Mouse (Mus musculus): ENCODE measurements around the gene Pcgf3.
"Not testable (repeated sequence)": the region's sequence is repeated elsewhere in the genome, so short reads cannot be mapped to it uniquely, and the experiment has no call there.

The Pcgf3 gene

DNA sequence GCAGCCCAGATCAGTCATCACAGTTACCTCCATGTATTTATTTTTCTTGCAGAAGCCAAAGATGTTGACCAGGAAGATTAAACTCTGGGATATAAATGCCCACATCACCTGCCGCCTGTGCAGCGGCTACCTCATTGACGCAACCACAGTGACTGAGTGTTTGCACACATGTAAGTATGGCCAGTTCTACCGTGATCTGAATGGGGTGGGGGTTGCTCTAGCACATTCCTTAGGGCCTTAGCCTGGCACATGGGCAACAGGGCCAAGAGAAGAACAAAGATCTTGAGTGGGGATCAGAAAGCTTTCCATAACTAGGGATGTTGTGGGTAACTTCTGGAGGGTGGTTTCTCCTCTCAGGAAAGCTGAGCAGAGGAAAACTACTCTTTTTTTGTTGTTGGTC is 12.7 kb downstream of the Pcgf3 start:
- no peak for DNase-seq

- DNase-seq, result no peak
Observed at GRCm38 (mm10) chr5:108475977-108476376, 14.9 kb downstream of the Pcgf3 start.

- no peak for DNase-seq
Observed at GRCm38 (mm10) chr5:108483006-108483405, 22.0 kb downstream of the Pcgf3 start.

DNA sequence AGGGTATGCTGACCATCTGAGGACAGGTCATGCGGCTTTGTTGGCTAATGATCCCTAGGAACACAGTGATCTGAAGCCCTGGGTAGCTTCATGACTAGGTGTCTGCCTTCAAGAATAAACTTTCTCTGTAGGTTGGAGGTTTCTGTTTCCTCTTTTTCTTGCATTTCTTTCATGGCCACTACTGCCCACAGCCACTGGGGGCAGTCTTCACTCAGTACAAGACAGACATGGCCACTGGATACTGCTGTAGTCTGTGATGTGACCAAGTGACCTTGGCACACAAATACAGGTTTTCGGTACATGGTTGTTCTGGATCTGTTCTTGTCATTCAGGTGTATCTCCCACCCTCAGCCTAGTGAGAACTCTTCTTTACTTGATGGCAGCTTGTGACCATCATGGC is 24.2 kb downstream of the Pcgf3 start:
- peak; percentile 55 for DNase-seq

DNA sequence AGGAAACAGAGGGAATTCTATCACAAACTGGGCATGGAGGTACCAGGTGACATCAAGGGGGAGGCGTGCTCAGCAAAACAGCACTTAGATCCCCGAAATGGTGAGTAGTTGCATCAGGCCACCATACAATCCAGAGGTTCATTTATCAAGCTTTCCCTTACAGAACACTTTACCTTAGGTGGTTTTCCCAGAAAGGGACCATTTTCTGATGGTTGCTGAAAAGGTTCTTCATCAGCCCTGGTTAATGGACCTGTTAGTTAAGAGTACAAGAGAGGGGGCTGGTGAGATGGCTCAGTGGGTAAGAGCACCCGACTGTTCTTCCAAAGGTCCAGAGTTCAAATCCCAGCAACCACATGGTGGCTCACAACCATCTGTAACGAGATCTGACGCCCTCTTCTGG is 25.1 kb downstream of the Pcgf3 start:
- DNase-seq, result not testable (repeated sequence)

- no peak for DNase-seq
Observed at GRCm38 (mm10) chr5:108501573-108501972, 40.5 kb downstream of the Pcgf3 start.

DNA sequence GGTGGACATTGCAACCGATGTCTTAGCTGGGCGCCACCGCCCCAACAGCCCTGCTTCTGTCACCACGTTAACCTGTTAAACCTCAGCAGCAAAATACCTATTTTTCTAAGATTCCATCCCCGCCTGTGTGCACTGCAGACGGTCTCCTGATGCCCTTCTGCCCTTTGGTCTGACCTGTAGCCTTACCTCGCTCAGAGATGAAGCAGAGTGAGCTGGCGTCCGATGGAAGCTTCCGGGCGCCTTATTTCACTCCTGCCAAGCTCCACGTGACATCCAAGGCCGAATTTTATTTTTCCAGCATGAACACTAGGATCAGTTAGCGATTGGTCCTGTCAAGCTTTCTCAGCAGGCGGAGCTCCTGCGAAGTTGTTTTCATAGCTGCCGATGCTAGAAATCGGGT is 41.3 kb downstream of the Pcgf3 start:
- DNase-seq, result no peak

GRCm38 (mm10) chr5:108515581-108516361 is 54.7 kb downstream of the Pcgf3 start:
- DNase-seq, result peak; percentile 74

GRCm38 (mm10) chr5:108516655-108517054 is 55.6 kb downstream of the Pcgf3 start:
- peak; percentile 23 for DNase-seq

DNA sequence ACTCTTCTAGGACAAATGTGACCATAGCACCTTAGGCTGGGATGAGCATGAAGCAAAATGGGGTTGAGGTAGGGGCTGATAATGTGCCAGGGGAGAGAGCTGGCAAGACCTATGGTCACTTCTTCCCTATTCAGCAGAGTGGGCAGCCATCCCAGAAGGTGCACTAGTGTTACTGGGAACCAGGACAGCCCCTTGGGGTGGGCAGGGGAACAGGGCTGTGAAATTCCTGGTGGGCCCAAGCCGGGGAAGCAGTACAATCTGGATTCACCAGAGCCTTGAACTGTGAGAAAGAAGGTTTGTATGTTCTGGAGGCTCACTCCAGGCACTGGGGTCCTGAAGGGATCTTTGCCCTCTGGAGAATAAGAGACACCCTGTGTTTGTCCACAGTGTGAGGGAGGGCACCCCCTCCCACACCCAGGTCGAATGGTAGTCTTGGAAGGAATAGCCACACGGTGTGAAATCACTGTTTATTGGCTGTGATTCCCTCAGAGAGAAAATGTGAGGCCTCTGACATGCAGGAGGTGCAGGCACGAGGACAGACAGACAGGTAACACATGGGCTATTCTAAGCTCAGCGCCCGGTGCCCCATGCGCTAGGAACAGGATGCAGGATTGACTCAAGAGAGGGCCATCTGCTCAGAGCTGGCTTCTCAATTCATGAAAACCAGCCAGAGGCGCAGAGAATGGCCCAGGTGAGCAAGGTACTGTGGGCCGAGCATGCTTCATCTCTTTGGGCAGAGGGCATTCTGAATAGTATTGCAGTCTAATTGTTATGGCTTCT is 57.3 kb downstream of the Pcgf3 start:
- DNase-seq, result no peak

DNA sequence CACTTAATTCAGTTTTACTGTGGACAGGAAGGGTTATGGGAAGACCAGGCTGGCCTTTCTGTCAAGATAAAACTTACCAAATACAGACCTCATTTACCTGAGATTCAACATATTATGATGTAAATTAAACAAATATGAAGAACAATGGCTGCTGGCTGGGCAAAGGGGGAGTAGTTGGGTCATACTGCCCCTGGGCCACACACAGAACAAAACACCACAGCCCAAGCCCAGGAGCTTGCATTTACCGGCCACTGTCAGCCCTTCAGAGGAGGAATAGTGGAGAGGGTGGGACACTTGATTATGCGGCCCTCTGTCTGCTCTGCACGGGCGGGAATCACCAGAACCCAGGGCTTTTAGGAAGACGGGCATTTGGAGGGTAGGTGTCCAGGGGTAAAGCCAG is 57.9 kb downstream of the Pcgf3 start:
- DNase-seq, result no peak

GRCm38 (mm10) chr5:108520153-108520552 is 59.1 kb downstream of the Pcgf3 start:
- DNase-seq, result no peak

DNA sequence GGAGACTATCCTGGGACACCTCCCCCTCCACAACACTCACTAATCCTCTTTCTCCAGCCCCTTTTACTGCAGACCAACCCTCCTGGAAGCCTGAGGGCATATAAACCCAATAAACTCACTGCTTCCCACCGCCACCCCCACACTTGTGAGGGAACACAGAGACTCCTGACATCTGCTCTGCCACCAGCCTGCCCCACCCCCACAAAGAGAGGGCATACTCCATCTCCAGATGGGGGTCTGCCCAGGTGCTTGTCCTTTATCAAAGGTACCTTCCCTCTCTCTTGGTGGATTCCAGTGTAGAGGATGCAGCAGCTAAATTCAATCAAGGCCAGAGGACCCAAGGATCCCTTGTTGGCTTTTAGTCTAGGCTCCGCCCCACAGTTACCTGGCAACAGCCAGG is 60.0 kb downstream of the Pcgf3 start:
- DNase-seq, result peak; percentile 4

DNA sequence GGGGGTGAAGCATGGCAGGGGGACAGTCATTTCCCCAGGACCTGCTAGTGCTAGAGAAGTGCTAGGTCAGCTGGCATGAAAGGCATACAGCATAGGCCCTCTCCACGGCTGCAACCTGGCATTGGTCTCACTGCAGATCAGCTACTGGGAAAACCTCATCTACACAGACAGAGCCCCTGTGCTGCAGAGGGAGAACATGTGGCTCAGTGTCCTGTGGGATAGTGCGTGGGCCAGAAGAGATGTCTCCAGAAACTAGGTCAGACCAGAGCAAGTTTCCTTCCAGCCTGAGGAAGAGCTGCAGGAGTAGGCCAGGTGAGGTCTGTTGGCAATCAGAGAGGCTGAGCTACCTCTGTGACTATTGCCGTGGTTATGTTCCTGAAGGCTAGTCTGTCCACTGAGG is 60.9 kb downstream of the Pcgf3 start:
- DNase-seq, result no peak

GRCm38 (mm10) chr5:108522597-108522996 is 61.6 kb downstream of the Pcgf3 start:
- no peak for DNase-seq

DNA sequence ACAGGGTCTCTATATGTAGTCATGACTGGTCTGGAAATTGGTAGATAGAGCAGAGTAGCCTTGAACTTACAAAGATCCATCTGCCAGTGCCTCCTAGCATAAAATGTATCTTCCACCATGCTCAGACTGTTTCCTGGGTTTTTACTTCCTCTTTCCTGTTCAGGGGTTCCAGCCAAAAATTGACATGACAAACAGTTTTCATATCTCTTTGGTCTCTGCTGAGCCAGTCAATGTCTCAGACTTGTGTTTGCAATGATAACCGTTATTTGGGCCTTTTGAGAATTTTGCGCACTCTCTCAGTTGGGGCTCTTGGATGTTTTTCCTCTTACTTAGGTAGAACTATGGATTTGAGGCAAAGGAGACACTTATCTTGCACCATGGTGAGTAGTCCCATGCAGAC is 73.2 kb downstream of the Pcgf3 start:
- no peak for DNase-seq

DNA sequence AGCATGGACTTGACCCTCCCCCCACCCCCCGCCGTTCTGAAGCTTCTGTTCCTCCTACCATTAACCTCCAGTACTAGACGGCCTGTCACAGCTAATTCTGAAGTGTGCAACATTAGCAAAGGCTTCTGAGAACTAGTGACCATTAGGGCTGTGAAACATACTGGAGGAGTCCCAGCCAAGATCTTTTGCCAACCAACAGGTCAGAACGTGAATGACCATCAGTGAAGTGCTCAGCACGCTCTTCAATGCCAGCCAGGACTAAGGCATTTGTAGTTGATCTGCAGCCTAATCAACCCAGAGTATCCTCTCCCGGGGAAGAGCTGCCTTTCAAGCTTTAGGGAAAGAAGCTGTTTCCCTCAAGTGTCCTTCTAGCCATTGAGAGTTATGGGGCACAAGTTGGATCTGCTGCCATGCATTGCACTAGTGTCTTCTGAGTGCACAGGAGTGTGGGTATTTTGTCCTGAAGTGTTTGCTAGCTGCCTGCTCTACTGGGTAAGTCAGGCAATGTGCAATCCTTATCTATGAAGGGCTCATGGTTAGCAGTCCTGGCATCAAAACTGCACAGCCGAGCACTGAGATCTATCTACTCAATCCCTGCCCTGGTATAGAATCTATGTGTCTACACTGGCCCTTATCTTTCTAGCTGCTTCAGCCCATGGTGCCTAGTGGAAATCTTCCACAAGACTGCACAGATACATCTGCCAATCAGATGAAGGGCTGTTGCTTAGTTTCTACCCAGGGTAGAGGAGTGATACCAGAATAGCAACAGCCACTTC is 82.7 kb downstream of the Pcgf3 start:
- DNase-seq, result no peak

DNA sequence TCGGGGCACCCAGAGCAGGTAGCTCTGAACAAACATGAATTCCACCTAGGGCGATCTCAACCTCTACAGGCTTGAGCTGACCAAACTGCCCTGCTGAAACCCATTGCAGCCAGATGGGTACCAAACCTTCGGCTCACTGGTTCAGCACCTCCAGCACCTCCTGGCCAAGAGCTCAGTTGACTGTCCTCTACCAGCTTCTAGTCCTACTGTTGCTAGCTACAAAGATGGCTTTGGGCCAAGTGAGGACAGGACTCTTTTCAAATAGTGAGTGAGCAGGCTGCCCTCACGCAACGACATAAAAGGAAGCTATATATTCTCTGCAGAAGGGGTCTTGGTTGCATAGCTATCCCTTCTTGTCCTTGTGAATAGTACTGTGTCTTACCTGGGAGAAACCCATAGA is 86.6 kb downstream of the Pcgf3 start:
- DNase-seq, result no peak

DNA sequence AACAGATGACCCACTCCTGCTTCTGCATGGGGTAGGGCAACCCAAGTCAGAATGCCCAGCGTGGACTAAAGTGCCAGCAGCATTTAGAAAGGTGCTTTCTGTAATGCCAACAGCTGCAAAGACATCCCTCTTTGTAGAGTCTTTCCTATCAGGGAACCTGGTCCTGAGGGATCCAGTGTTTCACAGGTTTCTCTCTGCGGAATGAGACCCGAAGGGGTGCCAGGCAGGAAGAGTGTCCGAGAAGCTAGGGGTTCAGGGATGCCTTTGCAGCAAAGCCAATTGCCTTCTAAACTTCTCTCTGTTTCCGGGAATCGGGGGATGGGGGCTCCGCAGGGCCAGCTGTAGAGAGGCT is 88.1 kb downstream of the Pcgf3 start:
- no peak for DNase-seq

DNA sequence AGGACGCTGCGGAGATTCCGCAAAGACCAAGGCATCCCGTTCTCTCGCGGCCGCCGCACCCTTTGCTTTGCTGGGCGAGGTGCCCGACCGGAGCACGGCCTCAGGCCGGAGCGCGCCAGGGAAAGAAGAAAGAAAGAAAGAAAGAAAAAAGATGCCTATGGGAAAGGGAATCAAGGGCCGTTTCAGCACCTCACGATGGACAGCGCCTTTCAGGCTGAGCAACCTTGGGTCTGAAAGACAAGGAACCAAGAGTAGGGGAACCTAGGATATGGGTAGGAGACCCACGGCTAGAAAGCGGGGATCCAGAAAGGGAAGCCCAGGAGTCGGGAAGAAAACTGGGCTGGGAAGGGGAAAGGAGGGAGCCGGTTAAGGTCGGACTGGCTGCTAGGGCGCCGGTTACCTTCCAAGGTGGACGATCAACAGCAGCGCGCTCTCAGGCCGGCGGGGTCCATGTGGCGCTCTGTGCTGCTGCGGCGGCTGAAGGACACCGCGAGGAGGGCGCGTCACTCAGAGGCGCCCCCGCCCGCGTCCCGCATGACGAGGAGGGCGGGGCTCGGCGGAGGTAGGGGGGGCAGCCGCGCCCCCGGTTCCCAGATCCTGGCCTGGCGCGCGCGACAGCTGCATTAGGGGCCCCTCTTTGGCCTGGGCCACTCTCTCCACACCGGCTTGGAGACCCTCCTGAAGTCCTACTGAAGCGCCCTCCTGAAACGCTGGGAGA is 88.6 kb downstream of the Pcgf3 start, which contains the start of gene Cplx1:
Cplx1 (minus strand) TSS at position 536 of the 718 bp plus-strand sequence.
- peak; percentile 72 for DNase-seq

DNA sequence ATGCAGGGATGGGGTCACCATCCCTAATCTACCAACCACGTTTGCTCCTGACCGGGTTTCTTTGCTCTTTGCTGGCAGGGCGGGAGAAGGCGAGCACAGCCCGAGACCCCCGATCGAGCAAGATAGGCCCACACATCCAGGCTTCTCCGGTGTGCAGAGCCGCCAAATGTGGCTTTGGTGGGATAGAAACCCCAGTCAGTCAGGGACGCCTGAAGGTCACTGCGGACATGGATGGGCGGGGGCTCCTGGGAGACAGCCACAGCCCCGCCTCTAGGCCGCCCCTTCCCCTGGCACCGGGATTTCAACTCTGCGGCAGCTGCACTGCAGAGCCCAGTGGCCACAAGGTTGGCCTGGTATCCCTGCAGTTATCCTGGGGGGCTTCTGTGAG is 89.2 kb downstream of the Pcgf3 start:
- DNase-seq, result peak; percentile 42

DNA sequence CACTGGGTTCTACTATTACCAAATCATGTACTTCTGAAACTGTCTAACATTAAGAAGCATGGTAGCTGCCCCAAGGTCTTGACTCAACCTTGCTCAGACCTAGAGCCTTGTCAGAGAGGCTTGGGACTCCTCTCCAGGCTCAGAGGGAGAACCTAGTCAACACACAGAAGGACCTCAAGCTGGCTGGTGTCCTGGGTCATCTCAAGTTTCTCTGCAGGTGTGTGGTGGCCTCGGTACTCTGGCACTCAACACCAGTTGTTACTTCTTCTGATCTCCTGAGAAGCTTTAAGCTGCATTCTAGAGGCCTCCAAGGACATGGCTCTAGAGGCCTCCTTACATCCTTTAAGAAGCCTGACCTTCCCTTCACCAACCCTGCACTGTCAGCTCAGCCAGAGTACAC is 93.0 kb downstream of the Pcgf3 start:
- no peak for DNase-seq
